Mouse (Mus musculus): ENCODE measurements around the gene Anxa4.

- TF ChIP-seq CTCF (IDR thresholded peaks at IDR 0.05) (no peak), EP300 (IDR thresholded peaks at IDR 0.05) (no peak)
Observed at GRCm38 (mm10) chr6:86773830-86774229, 19.6 kb downstream of the Anxa4 start.
